Mouse (Mus musculus) E14TG2a.4 (cell line): ENCODE measurements around the gene Slc35e4.

Experiments
- H3K27me3 ChIP-seq: 2 replicates; pipeline ENCODE4 v1.6.1; 2014; ENCODE audit warnings: low read length, control low read depth; ENCODE audit not compliant: insufficient read depth
- H3K36me3 ChIP-seq: 2 replicates; pipeline ENCODE4 v1.6.1; 2014; ENCODE audit warnings: low read length, control low read depth; ENCODE audit not compliant: insufficient read depth
- H3K4me1 ChIP-seq: replicated peaks from 2 replicates; pipeline ENCODE4 v1.6.1; 2014; ENCODE audit warnings: low read depth, low read length, control low read depth
- H3K4me3 ChIP-seq: replicated peaks from 2 replicates; pipeline ENCODE4 v1.5.1; 2014; ENCODE audit warnings: mild to moderate bottlenecking, low read length
- H3K9me3 ChIP-seq: 2 replicates; pipeline ENCODE4 v1.6.1; 2014; ENCODE audit warnings: low read length, control low read depth
- CTCF ChIP-seq: conservative IDR thresholded peaks from 2 replicates; pipeline ENCODE4 v1.5.1; 2014; ENCODE audit warnings: low read length
- NANOG ChIP-seq: IDR thresholded peaks from 2 replicates; pipeline ENCODE4 v1.6.1; 2014; ENCODE audit warnings: borderline replicate concordance, low read length, mixed read lengths
- POU5F1 ChIP-seq: IDR thresholded peaks from 2 replicates; pipeline ENCODE4 v1.6.1; 2014; ENCODE audit warnings: low read length, borderline replicate concordance

The Slc35e4 gene

GRCm38 (mm10) chr11:3910513-3911310, 3.8 kb downstream of the Slc35e4 start:
- Histone ChIP-seq H3K4me1 (peaks cover 34% of the 10 kb centered on the region), H3K36me3 (0 out of 2 replicates have a peak, but pooled peaks cover 3% of the 10 kb centered on the region), H3K4me3 (no peak overlapping the region), H3K27me3 (peaks cover 64% of the 10 kb centered on the region), H3K9me3 (no peaks in the 10 kb centered on the region)
- TF ChIP-seq NANOG: no peak

DNA sequence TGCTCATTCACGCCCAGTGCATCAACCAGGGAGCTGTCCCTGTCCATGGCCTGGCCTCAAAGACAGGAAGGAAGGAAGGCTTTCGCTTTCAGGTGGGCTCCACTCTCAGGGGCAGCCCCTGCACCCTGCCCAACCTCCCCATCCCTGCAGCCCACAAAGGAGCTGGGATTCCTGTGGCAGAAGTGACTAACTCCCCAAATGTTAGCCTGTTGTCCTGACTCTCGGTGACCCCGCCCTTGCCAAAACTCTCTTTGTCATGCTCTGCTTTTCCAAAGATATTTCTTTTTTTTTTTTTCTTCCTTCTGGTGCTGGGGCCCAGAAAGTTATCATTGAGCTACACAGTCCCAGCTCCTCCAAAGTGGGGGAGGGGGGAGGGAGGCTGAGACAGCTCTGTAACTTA, 5.2 kb downstream of the Slc35e4 start:
- Histone ChIP-seq H3K4me1 (peaks cover 44% of the 10 kb centered on the region), H3K9me3 (no peaks in the 10 kb centered on the region), H3K4me3 (no peak overlapping the region), H3K36me3 (0 out of 2 replicates have a peak, but pooled peaks cover 3% of the 10 kb centered on the region), H3K27me3 (peaks cover 63% of the 10 kb centered on the region)
- no peak for TF ChIP-seq POU5F1
- no peak for TF ChIP-seq CTCF
- no peak for TF ChIP-seq NANOG

DNA sequence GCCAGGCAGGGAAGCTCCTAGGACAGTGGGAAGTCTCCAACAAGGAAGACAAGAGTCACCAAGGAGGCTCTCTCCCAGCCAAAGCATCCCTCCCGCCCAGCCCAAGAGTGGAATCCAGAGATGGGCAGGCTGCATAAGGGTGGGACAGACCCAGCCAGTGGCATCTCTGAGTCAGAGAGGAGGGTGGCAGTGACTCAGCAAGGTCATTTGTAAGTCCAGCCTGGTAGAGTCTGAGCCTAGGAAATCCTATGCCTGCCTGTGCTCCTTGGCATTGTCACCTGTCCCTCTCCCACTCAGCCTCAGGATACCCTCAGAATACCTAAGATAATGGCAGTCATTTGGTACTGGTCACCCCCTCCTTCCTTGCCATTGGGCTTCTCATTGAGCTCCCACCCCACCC, 9.0 kb downstream of the Slc35e4 start:
- Histone ChIP-seq H3K4me1 (peaks cover 22% of the 10 kb centered on the region), H3K9me3 (no peaks in the 10 kb centered on the region), H3K36me3 (0 out of 2 replicates have a peak, but pooled peaks cover 3% of the 10 kb centered on the region), H3K27me3 (peaks cover 40% of the 10 kb centered on the region), H3K4me3 (no peak overlapping the region)
- TF ChIP-seq CTCF (no peak), POU5F1 (no peak), NANOG (no peak)

DNA sequence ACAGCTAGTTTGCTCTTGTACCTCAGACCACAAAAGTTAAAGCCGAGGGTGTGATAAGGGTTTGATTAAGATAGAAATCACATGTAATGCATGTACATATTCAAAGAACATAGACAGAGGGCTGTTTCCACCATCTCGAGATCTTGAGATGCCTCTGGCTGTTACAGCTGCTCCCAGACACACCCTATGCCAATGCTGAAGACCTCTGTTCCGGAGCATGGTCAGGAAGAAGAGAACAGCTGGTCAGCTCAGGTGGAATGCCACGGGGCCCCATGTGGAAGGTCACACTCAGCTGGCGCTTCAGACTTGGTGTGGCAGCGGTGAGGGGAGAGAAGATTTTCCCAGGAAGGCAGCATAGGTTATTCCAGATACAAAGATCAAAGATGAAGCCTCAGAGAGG, 9.8 kb downstream of the Slc35e4 start:
- TF ChIP-seq POU5F1: no peak
- H3K4me3 ChIP-seq: no peak overlapping the region
- no peaks in the 10 kb centered on the region for H3K9me3 ChIP-seq
- H3K36me3 ChIP-seq: 0 out of 2 replicates have a peak, but pooled peaks cover 3% of the 10 kb centered on the region
- H3K27me3 ChIP-seq: peaks cover 33% of the 10 kb centered on the region
- H3K4me1 ChIP-seq: peaks cover 22% of the 10 kb centered on the region

- H3K4me1 ChIP-seq: peaks cover 15% of the 10 kb centered on the region
- H3K27me3 ChIP-seq: peaks cover 33% of the 10 kb centered on the region
- no peaks in the 10 kb centered on the region for H3K9me3 ChIP-seq
- H3K4me3 ChIP-seq: no peak overlapping the region
- no peak for TF ChIP-seq NANOG
- TF ChIP-seq POU5F1: no peak
- no peak for TF ChIP-seq CTCF
- peaks cover 8% of the 10 kb centered on the region; the same call in 1 of the 2 replicates for H3K36me3 ChIP-seq
These were observed 11.4 kb downstream of the Slc35e4 start for GRCm38 (mm10) chr11:3903046-3903445.

DNA sequence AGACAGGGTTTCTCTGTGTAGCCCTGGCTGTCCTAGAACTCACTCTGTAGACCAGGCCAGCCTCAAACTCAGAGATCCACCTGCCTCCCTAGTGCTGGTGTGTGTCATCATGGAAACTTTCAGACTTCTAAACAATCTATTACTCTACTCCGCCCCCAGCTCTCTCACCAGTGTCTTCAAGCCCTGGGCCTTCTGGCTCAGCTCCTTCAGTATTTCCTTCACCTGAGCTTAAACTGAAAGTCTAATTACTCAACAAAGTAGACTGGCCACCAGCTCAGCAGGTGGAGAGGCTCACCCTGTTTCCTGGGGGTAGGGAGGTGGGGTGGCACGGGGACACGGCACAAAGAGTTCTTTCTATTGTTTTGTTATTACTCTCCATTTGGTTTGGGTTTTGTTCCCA, 11.9 kb downstream of the Slc35e4 start:
- no peak for TF ChIP-seq POU5F1
- no peak for TF ChIP-seq CTCF
- no peak for TF ChIP-seq NANOG
- no peaks in the 10 kb centered on the region for H3K9me3 ChIP-seq
- H3K4me3 ChIP-seq: no peak overlapping the region
- H3K36me3 ChIP-seq: peaks cover 10% of the 10 kb centered on the region; the same call in 1 of the 2 replicates
- peaks cover 33% of the 10 kb centered on the region for H3K27me3 ChIP-seq
- peaks cover 15% of the 10 kb centered on the region for H3K4me1 ChIP-seq

- H3K27me3 ChIP-seq: peaks cover 37% of the 10 kb centered on the region
- TF ChIP-seq CTCF: no peak
- no peak for TF ChIP-seq NANOG
- no peak for TF ChIP-seq POU5F1
- H3K9me3 ChIP-seq: no peaks in the 10 kb centered on the region
- H3K4me3 ChIP-seq: no peak overlapping the region
- H3K36me3 ChIP-seq: peaks cover 7% of the 10 kb centered on the region; the same call in 1 of the 2 replicates
- peaks cover 24% of the 10 kb centered on the region for H3K4me1 ChIP-seq
These were observed 14.2 kb downstream of the Slc35e4 start for GRCm38 (mm10) chr11:3900296-3900695.

DNA sequence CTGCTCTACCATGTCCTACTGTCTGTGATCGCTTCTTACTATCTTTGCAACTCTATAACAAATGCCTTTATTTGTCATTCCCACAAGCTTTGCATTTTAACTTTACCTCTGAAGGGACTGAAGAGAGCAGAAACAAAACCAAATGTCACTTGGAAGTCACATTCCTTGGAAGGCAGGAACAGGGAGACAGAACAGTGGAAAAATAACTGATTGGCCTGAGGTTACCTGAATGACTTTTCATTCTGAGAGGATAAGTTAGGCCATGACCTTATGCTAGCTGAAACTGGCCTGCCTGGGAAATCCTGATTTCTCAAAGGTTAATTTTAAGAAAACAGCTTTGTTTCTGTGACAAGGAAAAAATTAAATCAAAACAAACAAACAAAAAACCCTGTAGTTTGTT, 18.5 kb downstream of the Slc35e4 start:
- TF ChIP-seq POU5F1: no peak
- no peak for TF ChIP-seq CTCF
- TF ChIP-seq NANOG: no peak
- no peaks in the 10 kb centered on the region for H3K9me3 ChIP-seq
- H3K27me3 ChIP-seq: peaks cover 24% of the 10 kb centered on the region
- H3K36me3 ChIP-seq: peaks cover 7% of the 10 kb centered on the region; the same call in 1 of the 2 replicates
- peaks cover 25% of the 10 kb centered on the region for H3K4me1 ChIP-seq
- H3K4me3 ChIP-seq: no peak overlapping the region

GRCm38 (mm10) chr11:3895458-3895857, 19.0 kb downstream of the Slc35e4 start:
- peaks cover 28% of the 10 kb centered on the region for H3K27me3 ChIP-seq
- no peak for TF ChIP-seq CTCF

More at GRCm38 (mm10) chr11:3895458-3895857, 19.0 kb downstream of the Slc35e4 start:
- peak overlapping the region; percentile 80 for H3K4me3 ChIP-seq
- peaks cover 25% of the 10 kb centered on the region for H3K4me1 ChIP-seq
- H3K9me3 ChIP-seq: no peaks in the 10 kb centered on the region
- peaks cover 7% of the 10 kb centered on the region; the same call in 1 of the 2 replicates for H3K36me3 ChIP-seq
